Mouse (Mus musculus) C2C12 (cell line): ENCODE data around the gene Serpinb13.

Experiments
- CTCF ChIP-seq: IDR thresholded peaks from one replicate; pipeline ENCODE4 v1.5.1; 2011; ENCODE audit not compliant: control insufficient read depth, insufficient read depth, insufficient read length
- MYOD1 ChIP-seq: IDR thresholded peaks from one replicate; pipeline ENCODE4 v1.6.1; 2011; ENCODE audit warnings: low read depth; ENCODE audit not compliant: control insufficient read depth, insufficient read length
- MYOG ChIP-seq: IDR thresholded peaks from one replicate; pipeline ENCODE4 v1.6.1; 2011; ENCODE audit not compliant: control insufficient read depth, insufficient read length; ENCODE audit errors: extremely low read depth
- USF1 ChIP-seq: IDR thresholded peaks from one replicate; pipeline ENCODE4 v1.6.1; 2011; ENCODE audit warnings: low read depth, mild to moderate bottlenecking, control low read depth, moderate library complexity

- TF ChIP-seq CTCF (no peak), USF1 (no peak), MYOG (no peak), MYOD1 (no peak)
These were observed 33.6 kb upstream of the Serpinb13 start for GRCm38 (mm10) chr1:106947217-106947616.
